Mouse (Mus musculus) granulocyte monocyte progenitor cell, adult 5-6 weeks (primary cell): ENCODE measurements around the gene Gm4884. TPM values are rescaled to one million over a fixed set of nuclear protein-coding genes. Genes with fewer than 3 reads are reported as not detected.
"Not testable (repeated sequence)": the region's sequence is repeated elsewhere in the genome, so short reads cannot be mapped to it uniquely, and the experiment has no call there.

ENCODE experiments used
- ATAC-seq: replicated peaks from 2 replicates; pipeline ENCODE4 v1.8.0; 2016; ENCODE audit warnings: mild to moderate bottlenecking, moderate TSS enrichment, inconsistent platforms; ENCODE audit not compliant: poor library complexity, severe bottlenecking
- total RNA-seq, 2 experiments: library from RNA; stranded (forward) in 1 of 2; stranded (reverse) in 1 of 2; fragments of 200-712, 200-1000 nt in 1 of 2; fragments of >200 nt in 1 of 2; fragmentation: Nextera tagmentation in 1 of 2; gene quantifications; 2 replicates each; pipeline ENCODE4 v1.2.3; 2014 to 2017

The Gm4884 gene
- total RNA-seq (2014; fragmentation: Nextera tagmentation) (not detected in 2 replicates), total RNA-seq (2017) (not detected in 2 replicates)

- ATAC-seq, result not testable (repeated sequence)
Measured at GRCm38 (mm10) chr7:41032419-41032818, at the start of gene Gm4884. Gene Gm4884, plus strand, starts transcription at chr7:41032719.

GRCm38 (mm10) chr7:40987243-40987642, 45.3 kb upstream of the Gm4884 start, which contains the start of gene 4930433I11Rik:
Gene 4930433I11Rik, plus strand, starts transcription at chr7:40987543.
- no peak for ATAC-seq

DNA sequence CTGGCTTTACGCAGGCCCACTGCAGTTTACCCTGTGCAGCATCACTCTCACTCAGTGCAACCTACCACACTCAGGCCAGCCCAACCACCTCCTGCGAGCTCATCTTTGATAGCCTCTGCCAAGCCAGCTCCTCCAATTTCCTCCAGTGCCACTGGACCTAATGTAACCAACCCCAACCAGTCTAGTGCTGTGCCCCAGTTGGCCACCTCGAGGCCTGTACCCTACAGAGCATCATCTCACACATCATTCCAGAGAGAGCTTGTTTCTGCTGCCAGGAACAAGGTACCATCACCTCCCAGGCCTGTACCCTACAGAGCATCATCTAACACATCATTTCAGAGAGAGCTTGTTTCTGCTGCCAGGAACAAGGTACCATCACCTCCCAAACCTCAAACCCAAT, 11.5 kb downstream of the Gm4884 start:
- ATAC-seq, result not testable (repeated sequence)

Other genes starting within 250 kb of the Gm4884 start
- gene Vstm2b, start 134.4 kb upstream of the Gm4884 start, total RNA-seq (2014; fragmentation: Nextera tagmentation), result not detected in 2 replicates
- not detected in 2 replicates for gene Vstm2b, start 134.4 kb upstream of the Gm4884 start, total RNA-seq (2017)
- not detected in 2 replicates for gene 4930433I11Rik, start 45.2 kb upstream of the Gm4884 start, total RNA-seq (2014; fragmentation: Nextera tagmentation)
- not detected in 2 replicates for gene 4930433I11Rik, start 45.2 kb upstream of the Gm4884 start, total RNA-seq (2017)
- not detected in 2 replicates for gene Gm5592, start 121.1 kb downstream of the Gm4884 start, total RNA-seq (2014; fragmentation: Nextera tagmentation)
- not detected in 2 replicates for gene Gm5592, start 121.1 kb downstream of the Gm4884 start, total RNA-seq (2017)